Mouse (Mus musculus) adrenal gland, postnatal 25 days (tissue): ENCODE results near the gene March9. TPM values are rescaled to one million over a fixed set of nuclear protein-coding genes. Genes with fewer than 3 reads are reported as not detected.

Source experiments
- DNase-seq: peaks from one replicate; pipeline ENCODE4 v3.0.0; 2021; ENCODE audit warnings: mixed read lengths
- total RNA-seq: library from RNA; stranded (reverse); gene quantifications from 2 replicates; pipeline ENCODE4 v1.2.3, GENCODE M21; 2021

March9 gene
- total RNA-seq, 1 experiment from 2014 or later, result 10.9 TPM

- no peak for DNase-seq
Observed at GRCm38 (mm10) chr10:127033301-127033741, 26.7 kb downstream of the March9 start.

DNA sequence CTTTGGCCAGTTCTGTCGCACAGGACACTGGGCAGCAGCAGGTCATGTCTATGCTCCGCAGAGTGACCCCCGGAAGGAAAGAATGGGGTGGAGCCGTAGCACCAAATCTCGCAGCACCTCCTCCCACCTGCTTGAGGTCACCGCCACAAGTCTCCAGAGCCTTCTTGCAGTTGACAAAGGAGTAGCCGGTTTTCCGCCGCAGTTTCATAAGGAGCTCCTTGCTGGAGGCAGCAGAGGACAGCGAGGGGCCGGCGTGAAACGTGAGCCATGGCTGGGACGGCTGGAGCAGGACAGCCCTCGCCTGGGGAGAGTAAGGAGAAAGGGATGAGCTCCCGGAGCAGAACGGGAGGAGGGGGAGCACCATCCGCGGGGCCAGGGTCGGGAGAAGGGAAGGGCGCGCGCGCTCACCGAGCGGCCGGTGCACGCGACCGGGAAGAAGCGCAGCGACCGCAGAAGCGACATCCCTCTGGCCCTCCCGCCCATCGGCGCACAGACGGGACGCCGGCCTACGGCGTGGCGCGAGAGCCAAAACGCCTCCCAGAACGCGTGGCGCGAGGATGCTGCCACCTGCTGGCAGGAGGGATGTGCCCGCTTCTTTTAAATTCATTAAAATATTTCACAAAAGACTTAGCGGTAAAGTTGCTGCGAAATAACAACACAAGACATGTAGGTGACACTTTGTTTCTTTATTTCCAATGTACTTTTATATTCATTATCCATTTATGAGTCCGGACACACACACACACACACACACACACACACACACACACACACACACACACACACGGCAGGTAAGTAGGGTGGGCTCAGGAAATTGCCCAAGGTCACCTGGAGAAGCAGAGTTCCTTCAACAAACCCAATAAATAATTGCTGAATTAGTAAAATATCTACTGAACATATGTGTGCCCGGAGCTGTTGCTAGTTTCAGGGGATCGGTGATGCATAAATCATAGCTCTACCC, 29.4 kb downstream of the March9 start, which contains the start of gene Tsfm:
Gene Tsfm, minus strand, starts transcription at position 505 of the 961 bp plus-strand sequence.
- DNase-seq, result peak; percentile 96

- no peak for DNase-seq
Observed at GRCm38 (mm10) chr10:127018422-127018821, 41.6 kb downstream of the March9 start.

DNA sequence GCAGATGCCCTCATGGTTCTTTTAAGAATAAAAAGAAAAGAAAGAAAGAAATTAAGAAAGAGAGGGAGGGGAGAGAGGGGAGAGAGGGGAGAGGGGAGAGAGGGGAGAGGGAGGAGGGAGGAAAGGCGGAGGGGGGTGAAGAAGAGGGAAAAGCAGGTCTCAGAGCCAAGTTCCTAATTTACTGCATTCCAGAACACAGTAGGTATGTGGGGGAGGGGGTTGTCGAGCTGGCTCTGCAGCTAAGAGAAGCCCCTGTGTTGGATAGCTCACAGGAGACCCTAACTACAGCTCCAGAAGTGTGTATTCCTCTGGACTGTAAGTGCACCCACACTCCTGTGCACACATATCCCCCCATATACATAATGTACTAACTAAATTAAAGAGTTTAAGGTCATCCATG, 42.9 kb downstream of the March9 start:
- no peak for DNase-seq

- no peak for DNase-seq
Observed at GRCm38 (mm10) chr10:127016488-127016887, 43.5 kb downstream of the March9 start.

Other genes with a start within 250 kb of the March9 start
- gene Atp23, start 158.8 kb downstream of the March9 start, total RNA-seq, result 7.6 and 9.5 TPM in 2 replicates
- 125 and 197 TPM in 2 replicates for gene Ctdsp2, start 81.5 kb downstream of the March9 start, total RNA-seq
- 3.7 and 3.9 TPM in 2 replicates for gene Avil, start 59.5 kb downstream of the March9 start, total RNA-seq
- 50.6 and 66.8 TPM in 2 replicates for gene Tsfm, start 29.3 kb downstream of the March9 start, total RNA-seq
- gene Mettl1, start 18.8 kb downstream of the March9 start, total RNA-seq, result 17.6 and 23.0 TPM in 2 replicates
- gene Eef1akmt3, start 18.7 kb downstream of the March9 start, total RNA-seq, result 0.49 TPM in 1 of 2 replicates, not detected in the other
- 0.33 TPM in 1 of 2 replicates, not detected in the other for gene Cyp27b1, start 11.9 kb downstream of the March9 start, total RNA-seq
- 218 and 247 TPM in 2 replicates for gene Cdk4, start 3.4 kb upstream of the March9 start, total RNA-seq
- gene Tspan31, start 10.1 kb upstream of the March9 start, total RNA-seq, result 103 and 108 TPM in 2 replicates
- gene Agap2, start 15.1 kb upstream of the March9 start, total RNA-seq, result 2.6 and 3.8 TPM in 2 replicates
- 139 and 150 TPM in 2 replicates for gene Os9, start 60.9 kb upstream of the March9 start, total RNA-seq
- gene B4galnt1, start 105.0 kb upstream of the March9 start, total RNA-seq, result 6.8 and 8.5 TPM in 2 replicates
- gene Slc26a10, start 120.5 kb upstream of the March9 start, total RNA-seq, result 3.2 and 6.0 TPM in 2 replicates
- 27.9 and 28.7 TPM in 2 replicates for gene Arhgef25, start 129.9 kb upstream of the March9 start, total RNA-seq
- 89.7 and 96.8 TPM in 2 replicates for gene Dtx3, start 135.5 kb upstream of the March9 start, total RNA-seq
- 38.4 and 48.8 TPM in 2 replicates for gene Pip4k2c, start 151.4 kb upstream of the March9 start, total RNA-seq
- 8.6 and 13.1 TPM in 2 replicates for gene Kif5a, start 203.2 kb upstream of the March9 start, total RNA-seq
- 159 and 197 TPM in 2 replicates for gene Dctn2, start 206.2 kb upstream of the March9 start, total RNA-seq
- gene Mbd6, start 228.8 kb upstream of the March9 start, total RNA-seq, result 73.2 and 73.3 TPM in 2 replicates